Mouse (Mus musculus): Measurements from ENCODE around the gene Otud7a. TPM values are rescaled to one million over a fixed set of nuclear protein-coding genes. Genes with fewer than 3 reads are reported as not detected.

Otud7a gene
- polyA plus RNA-seq, 1 experiment from 2014 or later = 3.2 TPM

DNA sequence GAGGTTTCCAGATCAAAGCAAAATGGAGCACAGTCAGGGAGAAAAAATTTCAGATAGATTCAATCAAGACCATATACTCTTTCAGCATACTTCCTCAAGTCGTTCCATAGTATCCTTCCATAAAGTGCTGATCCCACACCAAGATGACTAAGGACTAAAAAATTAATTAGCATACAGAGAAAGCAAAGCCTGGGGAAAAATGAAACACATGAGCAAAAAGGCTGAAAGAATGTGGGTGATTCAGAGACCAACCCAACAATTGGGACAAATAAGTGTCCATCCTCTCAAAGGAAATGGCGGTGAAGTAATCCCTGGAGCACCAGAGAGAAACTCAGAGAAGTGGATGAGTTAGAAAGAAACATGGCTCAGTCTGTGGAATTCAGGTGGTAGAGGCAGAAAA is 38.5 kb downstream of the Otud7a start:
- no peaks in the 10 kb centered on the region for H3K4me1 ChIP-seq (ENCODE audit: control insufficient read depth, insufficient read depth, low read depth, low read length)
- no peaks in the 10 kb centered on the region for H3K36me3 ChIP-seq (ENCODE audit: control insufficient read depth, insufficient read depth, low read length)
- H3K4me2 ChIP-seq (ENCODE audit: low read length) = no peak overlapping the region
- H3K27me3 ChIP-seq (replicated peaks; ENCODE audit: control insufficient read depth, insufficient read depth, low read length) = no peaks in the 10 kb centered on the region
- no peak overlapping the region for H3K4me3 ChIP-seq (ENCODE audit: low read length)
- no peak overlapping the region for H3K9ac ChIP-seq (ENCODE audit: low read depth, low read length)
- WGBS = 93% methylated on average over 2 of the region's 2 CpGs
- no peak overlapping the region for H3K27ac ChIP-seq (ENCODE audit: low read depth, low read length)
- no peak for ATAC-seq
- H3K9me3 ChIP-seq (ENCODE audit: control insufficient read depth, low read length) = no peaks in the 10 kb centered on the region

DNA sequence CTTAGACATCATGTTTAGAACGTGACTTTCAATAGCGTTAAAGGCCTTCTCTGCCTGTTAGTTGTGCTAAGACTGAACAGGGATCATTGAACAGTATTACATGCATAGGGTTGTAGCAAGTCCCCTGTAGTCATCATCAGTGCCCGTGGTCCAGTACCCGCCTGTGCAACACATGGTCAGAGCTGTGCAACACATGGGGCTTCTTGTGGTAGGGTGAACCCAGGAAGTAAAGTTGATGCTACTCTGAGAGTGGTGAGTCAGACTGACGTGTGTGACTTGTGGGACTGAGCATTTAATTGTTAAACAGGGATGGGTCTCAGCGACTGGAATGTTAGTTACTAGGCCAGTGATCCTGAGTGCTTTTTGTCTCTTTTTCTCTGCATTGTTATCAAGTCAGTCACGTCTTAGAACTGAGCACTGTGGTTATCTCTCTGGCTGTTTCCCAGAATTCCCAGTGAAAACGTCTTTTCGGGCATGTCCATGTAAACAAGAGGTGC is 52.5 kb downstream of the Otud7a start:
- Histone ChIP-seq H3K4me2 (ENCODE audit: low read length) (no peak overlapping the region), H3K27me3 (replicated peaks; ENCODE audit: control insufficient read depth, insufficient read depth, low read length) (no peaks in the 10 kb centered on the region), H3K4me3 (ENCODE audit: low read length) (no peak overlapping the region), H3K4me1 (ENCODE audit: control insufficient read depth, insufficient read depth, low read depth, low read length) (no peaks in the 10 kb centered on the region), H3K9me3 (ENCODE audit: control insufficient read depth, low read length) (no peaks in the 10 kb centered on the region), H3K9ac (ENCODE audit: low read depth, low read length) (no peak overlapping the region), H3K36me3 (ENCODE audit: control insufficient read depth, insufficient read depth, low read length) (no peaks in the 10 kb centered on the region), H3K27ac (ENCODE audit: low read depth, low read length) (no peak overlapping the region)
- ATAC-seq = no peak
- WGBS = 82% methylated on average over 9 of the region's 9 CpGs

DNA sequence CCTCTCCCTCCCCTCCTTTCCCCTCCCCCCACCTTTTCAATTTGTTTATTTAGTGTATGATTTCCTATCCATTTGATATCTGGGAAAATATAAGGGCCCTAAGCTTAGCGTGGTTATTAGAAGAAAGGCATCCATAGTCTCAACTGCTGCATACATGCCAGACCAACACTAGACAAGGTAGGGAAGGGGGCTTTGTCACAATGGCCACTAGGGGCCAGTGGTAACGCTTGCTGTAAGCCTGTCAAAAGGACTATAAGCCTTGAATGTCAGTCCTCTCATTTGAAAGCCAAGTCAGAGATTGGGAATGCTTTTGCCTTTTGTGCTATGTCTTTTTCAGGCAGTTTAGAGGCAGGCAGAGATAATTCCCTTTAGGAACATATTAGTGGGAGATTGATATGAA is 59.7 kb downstream of the Otud7a start:
- WGBS = 22% methylated on average over 2 of the region's 2 CpGs

DNA sequence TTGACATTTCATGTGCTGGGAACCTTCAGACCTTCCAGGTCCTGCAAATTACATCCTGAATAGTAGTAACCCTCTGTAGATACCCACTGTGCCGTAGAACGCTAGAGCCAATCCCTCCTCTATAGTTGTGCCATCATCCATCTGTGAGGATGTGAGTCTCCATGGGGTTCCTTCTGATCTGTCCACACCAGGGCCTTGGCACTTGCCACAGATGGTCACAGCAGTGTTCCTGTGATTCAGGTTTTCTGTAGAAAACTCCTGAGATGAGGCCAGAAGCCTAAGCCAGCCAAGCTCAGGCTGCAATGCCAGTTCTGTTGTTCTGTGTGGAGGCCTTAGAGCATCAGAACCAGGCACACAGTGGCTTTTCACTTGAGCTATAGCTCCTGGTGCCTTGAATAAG is 63.5 kb downstream of the Otud7a start:
- H3K4me3 ChIP-seq (ENCODE audit: low read length) = no peak overlapping the region
- no peak overlapping the region for H3K9ac ChIP-seq (ENCODE audit: low read depth, low read length)
- no peak overlapping the region for H3K4me2 ChIP-seq (ENCODE audit: low read length)
- H3K27me3 ChIP-seq (replicated peaks; ENCODE audit: control insufficient read depth, insufficient read depth, low read length) = no peaks in the 10 kb centered on the region
- peak; percentile 67; the same call in 1 of the 2 replicates for ATAC-seq
- WGBS = 85% methylated on average over 2 of the region's 2 CpGs
- no peak overlapping the region for H3K27ac ChIP-seq (ENCODE audit: low read depth, low read length)
- no peaks in the 10 kb centered on the region for H3K9me3 ChIP-seq (ENCODE audit: control insufficient read depth, low read length)
- H3K36me3 ChIP-seq (ENCODE audit: control insufficient read depth, insufficient read depth, low read length) = no peaks in the 10 kb centered on the region
- H3K4me1 ChIP-seq (ENCODE audit: control insufficient read depth, insufficient read depth, low read depth, low read length) = no peaks in the 10 kb centered on the region; the same call in 1 of the 2 replicates

More for the DNA sequence above, 59.7 kb downstream of the Otud7a start:
- no peak overlapping the region for H3K4me3 ChIP-seq (ENCODE audit: low read length)
- H3K9me3 ChIP-seq (ENCODE audit: control insufficient read depth, low read length) = no peaks in the 10 kb centered on the region
- H3K27ac ChIP-seq (ENCODE audit: low read depth, low read length) = no peak overlapping the region
- no peaks in the 10 kb centered on the region for H3K4me1 ChIP-seq (ENCODE audit: control insufficient read depth, insufficient read depth, low read depth, low read length)
- no peaks in the 10 kb centered on the region for H3K27me3 ChIP-seq (replicated peaks; ENCODE audit: control insufficient read depth, insufficient read depth, low read length)
- H3K36me3 ChIP-seq (ENCODE audit: control insufficient read depth, insufficient read depth, low read length) = no peaks in the 10 kb centered on the region
- H3K4me2 ChIP-seq (ENCODE audit: low read length) = no peak overlapping the region
- peak; percentile 57; the same call in 1 of the 2 replicates for ATAC-seq
- H3K9ac ChIP-seq (ENCODE audit: low read depth, low read length) = no peak overlapping the region

DNA sequence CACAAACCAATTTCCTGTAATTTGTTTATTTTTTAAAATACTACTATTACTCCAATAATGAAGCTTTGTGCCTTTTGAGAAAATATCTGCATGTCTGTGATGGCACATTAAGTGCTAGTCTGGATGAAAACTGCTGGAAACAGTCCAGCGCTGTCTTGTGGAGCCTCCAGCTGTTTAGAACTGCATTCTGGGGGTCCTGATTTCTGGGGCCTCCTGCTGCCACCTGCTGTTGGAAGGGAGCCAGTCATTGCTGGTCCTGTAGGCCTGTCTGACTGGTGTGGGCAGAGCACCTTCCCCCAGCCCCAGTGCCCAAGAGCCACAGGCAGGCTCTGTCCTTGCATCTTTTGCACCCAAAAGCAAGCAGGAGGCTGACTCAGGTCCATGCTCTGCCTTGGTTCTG is 65.3 kb downstream of the Otud7a start:
- no peaks in the 10 kb centered on the region for H3K36me3 ChIP-seq (ENCODE audit: control insufficient read depth, insufficient read depth, low read length)
- H3K9ac ChIP-seq (ENCODE audit: low read depth, low read length) = no peak overlapping the region
- H3K4me1 ChIP-seq (ENCODE audit: control insufficient read depth, insufficient read depth, low read depth, low read length) = no peaks in the 10 kb centered on the region; the same call in 1 of the 2 replicates
- no peak overlapping the region for H3K4me2 ChIP-seq (ENCODE audit: low read length)
- WGBS = 46% methylated on average over 1 of the region's 1 CpGs
- no peak overlapping the region for H3K27ac ChIP-seq (ENCODE audit: low read depth, low read length)
- H3K9me3 ChIP-seq (ENCODE audit: control insufficient read depth, low read length) = no peaks in the 10 kb centered on the region
- H3K4me3 ChIP-seq (ENCODE audit: low read length) = no peak overlapping the region
- ATAC-seq = peak; percentile 76
- no peaks in the 10 kb centered on the region for H3K27me3 ChIP-seq (replicated peaks; ENCODE audit: control insufficient read depth, insufficient read depth, low read length)

DNA sequence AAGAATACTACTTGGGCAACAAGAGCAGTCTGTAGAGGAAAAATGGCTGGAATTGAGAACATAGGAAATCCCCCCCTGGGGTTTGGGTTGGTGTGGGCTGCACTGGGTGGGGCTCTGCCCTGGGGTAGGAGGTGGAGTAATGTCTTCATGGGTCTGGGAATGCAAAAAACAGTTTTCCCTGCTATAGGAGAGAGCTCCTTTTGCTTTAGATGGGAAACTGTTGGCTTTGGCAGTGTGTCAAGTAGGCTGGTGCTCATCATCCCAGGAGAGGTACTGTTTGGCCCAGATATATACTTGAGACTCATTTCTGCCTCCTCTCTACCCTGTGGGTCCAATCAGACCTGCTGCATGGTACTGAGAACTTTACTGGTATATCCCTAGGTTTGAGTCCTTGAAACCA is 66.9 kb downstream of the Otud7a start:
- no peak overlapping the region for H3K9ac ChIP-seq (ENCODE audit: low read depth, low read length)
- H3K27ac ChIP-seq (ENCODE audit: low read depth, low read length) = no peak overlapping the region
- no peaks in the 10 kb centered on the region for H3K27me3 ChIP-seq (replicated peaks; ENCODE audit: control insufficient read depth, insufficient read depth, low read length)
- H3K4me1 ChIP-seq (ENCODE audit: control insufficient read depth, insufficient read depth, low read depth, low read length) = no peaks in the 10 kb centered on the region; the same call in 1 of the 2 replicates
- no peak overlapping the region for H3K4me2 ChIP-seq (ENCODE audit: low read length)
- no peak overlapping the region for H3K4me3 ChIP-seq (ENCODE audit: low read length)
- no peaks in the 10 kb centered on the region for H3K36me3 ChIP-seq (ENCODE audit: control insufficient read depth, insufficient read depth, low read length)
- H3K9me3 ChIP-seq (ENCODE audit: control insufficient read depth, low read length) = no peaks in the 10 kb centered on the region
- no peak for ATAC-seq

DNA sequence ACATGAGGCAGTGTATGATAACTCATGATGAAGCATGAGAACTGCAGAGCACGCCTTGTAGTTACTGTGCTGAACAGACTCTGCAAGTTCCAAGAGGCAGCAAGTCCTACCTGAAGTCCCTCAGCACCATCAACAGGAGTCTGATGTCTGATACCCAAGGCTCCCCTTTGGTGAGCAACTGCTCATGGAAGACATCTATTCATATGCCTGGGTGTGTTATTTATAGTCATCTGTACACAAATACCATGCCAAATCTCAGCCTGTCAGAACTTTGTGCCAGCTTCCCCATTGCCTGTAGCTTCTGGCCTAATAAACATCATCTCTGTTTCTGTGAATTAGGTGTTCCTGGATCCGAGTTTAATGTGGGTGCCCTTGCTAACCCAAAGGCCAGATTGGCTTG is 68.0 kb downstream of the Otud7a start:
- Histone ChIP-seq H3K4me2 (ENCODE audit: low read length) (no peak overlapping the region), H3K36me3 (ENCODE audit: control insufficient read depth, insufficient read depth, low read length) (no peaks in the 10 kb centered on the region), H3K27ac (ENCODE audit: low read depth, low read length) (no peak overlapping the region), H3K9me3 (ENCODE audit: control insufficient read depth, low read length) (no peaks in the 10 kb centered on the region), H3K4me1 (ENCODE audit: control insufficient read depth, insufficient read depth, low read depth, low read length) (no peaks in the 10 kb centered on the region; the same call in 1 of the 2 replicates), H3K27me3 (replicated peaks; ENCODE audit: control insufficient read depth, insufficient read depth, low read length) (no peaks in the 10 kb centered on the region), H3K4me3 (ENCODE audit: low read length) (no peak overlapping the region), H3K9ac (ENCODE audit: low read depth, low read length) (no peak overlapping the region)
- WGBS = 80% methylated on average over 2 of the region's 2 CpGs
- ATAC-seq = no peak

DNA sequence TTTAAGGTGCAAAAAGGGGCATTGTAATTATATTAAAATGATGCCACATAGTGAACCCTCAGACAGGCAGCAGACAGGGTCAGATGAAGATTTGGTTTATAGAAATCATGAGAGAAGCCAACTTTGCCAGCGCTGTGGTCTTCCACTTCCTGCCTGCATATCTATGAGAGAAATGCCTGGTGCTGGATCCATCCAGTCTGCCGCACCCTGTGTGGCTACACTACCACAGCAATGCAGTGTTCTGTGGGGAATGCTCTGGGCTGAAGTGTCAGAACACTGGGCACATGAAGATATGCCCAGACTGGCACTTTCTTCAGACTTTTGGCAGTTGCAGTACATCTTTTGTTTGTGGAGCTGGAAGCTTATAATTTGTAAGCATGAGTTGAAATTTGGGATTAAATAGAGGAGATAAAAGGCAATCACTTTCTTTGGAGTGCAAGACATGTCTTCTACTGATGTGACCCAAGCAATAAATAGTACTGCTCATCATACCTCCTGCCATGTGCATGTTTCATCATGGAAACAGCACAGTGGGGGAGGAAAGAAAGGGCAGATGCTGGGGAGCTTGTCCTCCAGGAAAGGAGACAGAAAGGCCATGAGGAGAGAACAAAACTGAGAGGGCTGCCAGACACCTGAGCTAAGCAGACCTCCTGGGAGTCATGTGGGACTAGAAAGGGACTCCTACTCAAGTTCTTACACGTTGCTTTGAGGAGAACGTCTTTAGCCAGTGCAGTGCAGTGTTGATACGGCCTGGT is 71.8 kb downstream of the Otud7a start:
- WGBS = 85% methylated on average over 5 of the region's 5 CpGs
- no peak overlapping the region for H3K27ac ChIP-seq (ENCODE audit: low read depth, low read length)
- no peak for ATAC-seq
- H3K36me3 ChIP-seq (ENCODE audit: control insufficient read depth, insufficient read depth, low read length) = no peaks in the 10 kb centered on the region
- no peaks in the 10 kb centered on the region for H3K4me1 ChIP-seq (ENCODE audit: control insufficient read depth, insufficient read depth, low read depth, low read length)
- no peak overlapping the region for H3K9ac ChIP-seq (ENCODE audit: low read depth, low read length)
- no peaks in the 10 kb centered on the region for H3K9me3 ChIP-seq (ENCODE audit: control insufficient read depth, low read length)
- no peaks in the 10 kb centered on the region for H3K27me3 ChIP-seq (replicated peaks; ENCODE audit: control insufficient read depth, insufficient read depth, low read length)
- no peak overlapping the region for H3K4me2 ChIP-seq (ENCODE audit: low read length)
- H3K4me3 ChIP-seq (ENCODE audit: low read length) = no peak overlapping the region

DNA sequence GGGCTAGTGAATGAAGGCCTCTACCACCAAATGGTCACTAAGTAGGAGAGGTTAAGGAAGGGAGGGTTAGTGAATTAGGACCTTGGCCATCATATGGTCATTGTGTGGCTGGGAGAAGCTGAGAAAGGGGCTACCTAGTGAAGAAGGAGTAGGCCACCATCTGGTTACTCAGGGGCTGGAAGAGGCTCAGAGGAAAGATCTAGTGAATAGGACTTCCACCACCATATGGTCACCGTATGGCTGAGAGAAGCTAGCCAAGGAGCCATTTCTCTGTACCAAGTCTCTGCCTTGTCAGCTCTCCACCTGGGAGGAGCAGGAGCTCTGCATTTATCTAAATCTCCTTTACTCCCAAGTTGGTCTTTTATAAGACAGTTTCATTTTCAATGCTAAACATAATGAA is 75.7 kb downstream of the Otud7a start:
- Histone ChIP-seq H3K4me3 (ENCODE audit: low read length) (no peak overlapping the region), H3K27ac (ENCODE audit: low read depth, low read length) (no peak overlapping the region), H3K27me3 (replicated peaks; ENCODE audit: control insufficient read depth, insufficient read depth, low read length) (no peaks in the 10 kb centered on the region), H3K9me3 (ENCODE audit: control insufficient read depth, low read length) (no peaks in the 10 kb centered on the region), H3K36me3 (ENCODE audit: control insufficient read depth, insufficient read depth, low read length) (no peaks in the 10 kb centered on the region), H3K9ac (ENCODE audit: low read depth, low read length) (no peak overlapping the region), H3K4me1 (ENCODE audit: control insufficient read depth, insufficient read depth, low read depth, low read length) (no peaks in the 10 kb centered on the region), H3K4me2 (ENCODE audit: low read length) (no peak overlapping the region)
- ATAC-seq = no peak
- WGBS = 80% methylated on average over 1 of the region's 1 CpGs
